Mouse (Mus musculus) bone marrow macrophage, adult 2 months (primary cell): ENCODE results near the gene Bmi1.

Experiments used
- CTCF ChIP-seq: IDR thresholded peaks from 2 replicates; pipeline ENCODE4 v1.5.1; 2012; ENCODE audit warnings: low read depth, mild to moderate bottlenecking, low read length, moderate library complexity
- POLR2A ChIP-seq: IDR thresholded peaks from 2 replicates; pipeline ENCODE4 v1.6.1; 2012; ENCODE audit warnings: mild to moderate bottlenecking, low read depth, low read length, borderline replicate concordance

DNA sequence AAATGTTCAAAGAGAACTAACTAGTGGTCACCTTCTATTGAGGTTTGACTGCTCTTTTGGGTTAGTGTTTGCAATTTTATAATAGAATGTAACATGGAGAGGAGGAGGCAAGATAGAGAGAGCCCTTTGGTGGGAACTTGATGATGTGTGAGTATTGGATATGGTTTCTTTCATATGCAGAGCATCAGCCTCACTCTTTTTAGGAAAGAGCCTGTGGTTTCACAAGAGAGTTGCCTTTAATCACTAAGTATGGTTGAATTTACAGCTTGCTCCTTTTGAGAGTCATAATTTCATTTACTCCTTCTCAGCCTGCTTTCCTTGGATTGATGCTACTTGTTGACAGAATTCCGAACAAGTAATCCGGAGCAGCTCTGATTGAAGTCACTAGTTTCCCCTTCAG lies 2.9 kb downstream of the Bmi1 start:
- no peak for TF ChIP-seq CTCF
- TF ChIP-seq POLR2A = no peak
